Mouse (Mus musculus): ENCODE results near the gene Yrdc.

Gene Yrdc

DNA sequence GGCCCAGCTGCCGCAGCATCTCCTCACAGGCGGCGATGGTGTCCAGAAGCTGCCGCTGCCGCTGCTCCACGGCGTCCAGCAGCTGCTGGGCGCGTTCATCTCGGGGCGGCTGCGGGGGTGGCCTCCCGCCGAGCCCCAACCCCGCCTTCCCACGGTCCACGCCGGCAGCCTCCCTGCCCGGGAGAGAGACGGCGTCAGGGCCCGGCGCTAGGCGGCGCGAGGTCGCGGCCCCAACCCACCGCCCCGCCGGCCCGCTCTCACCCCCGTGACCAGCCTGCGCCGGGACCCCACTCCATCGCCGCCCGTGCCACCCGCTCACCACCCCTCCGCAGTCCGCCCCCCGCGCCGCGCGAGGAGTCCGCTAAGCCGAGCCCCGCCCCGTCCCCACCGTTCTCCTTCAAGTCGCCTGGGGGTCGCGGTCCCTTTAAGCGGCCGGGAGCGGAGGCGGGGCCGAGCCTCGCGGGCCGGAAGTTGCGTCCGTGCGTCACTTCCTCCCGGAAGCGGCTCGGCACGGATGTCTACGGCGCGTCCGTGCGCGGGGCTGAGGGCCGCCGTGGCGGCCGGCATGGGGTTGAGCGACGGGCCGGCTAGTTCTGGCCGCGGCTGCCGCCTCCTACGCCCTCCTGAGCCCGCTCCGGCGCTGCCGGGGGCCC is at the start of gene Yrdc:
Gene Yrdc, plus strand, starts transcription at position 419 of the 653 bp plus-strand sequence.
- peak; percentile 90 to 92 for DNase-seq (ENCODE audit: low spot score in 2 of 2)

DNA sequence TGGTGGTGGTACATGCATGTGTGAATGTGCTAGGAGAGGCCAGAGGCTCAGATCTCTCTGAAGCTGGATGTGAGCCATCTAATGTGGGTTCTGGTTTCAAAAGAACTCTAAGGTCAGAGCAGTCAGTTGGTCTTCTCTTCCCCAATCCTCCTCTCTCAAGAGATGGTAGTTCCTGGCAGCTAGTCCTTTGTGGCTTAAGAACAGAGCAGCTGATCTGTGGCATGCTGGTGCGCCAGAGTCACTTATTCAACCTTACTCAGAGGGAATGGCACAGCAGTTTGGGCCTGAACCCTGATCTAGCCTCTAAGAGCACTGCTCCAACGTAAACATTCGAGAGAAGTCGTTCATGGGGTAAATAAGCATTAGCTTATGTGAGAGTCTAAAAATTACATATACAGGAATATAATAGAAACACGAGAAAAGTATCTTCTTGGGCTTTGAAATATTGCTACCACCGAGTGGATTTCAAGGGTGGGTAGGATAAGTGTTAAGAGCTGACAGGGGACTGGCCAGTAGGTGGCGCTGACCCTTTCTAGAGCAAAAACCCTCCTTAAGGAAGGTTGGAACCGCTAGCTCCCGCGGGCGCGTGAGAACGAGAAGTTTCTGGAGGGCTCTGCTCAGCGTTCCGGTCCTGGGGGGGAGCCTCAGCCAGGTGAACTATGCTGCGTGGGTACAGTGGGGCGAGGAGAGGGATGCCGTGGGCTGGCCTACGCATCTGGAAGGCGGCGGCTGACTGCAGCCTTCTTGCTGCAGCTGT is 48.7 kb upstream of the Yrdc start, which contains the start of gene Mtf1:
Gene Mtf1, plus strand, starts transcription at position 553 of the 757 bp plus-strand sequence.
- peak; percentile 79 to 91 for DNase-seq (ENCODE audit: low spot score in 2 of 2)

DNA sequence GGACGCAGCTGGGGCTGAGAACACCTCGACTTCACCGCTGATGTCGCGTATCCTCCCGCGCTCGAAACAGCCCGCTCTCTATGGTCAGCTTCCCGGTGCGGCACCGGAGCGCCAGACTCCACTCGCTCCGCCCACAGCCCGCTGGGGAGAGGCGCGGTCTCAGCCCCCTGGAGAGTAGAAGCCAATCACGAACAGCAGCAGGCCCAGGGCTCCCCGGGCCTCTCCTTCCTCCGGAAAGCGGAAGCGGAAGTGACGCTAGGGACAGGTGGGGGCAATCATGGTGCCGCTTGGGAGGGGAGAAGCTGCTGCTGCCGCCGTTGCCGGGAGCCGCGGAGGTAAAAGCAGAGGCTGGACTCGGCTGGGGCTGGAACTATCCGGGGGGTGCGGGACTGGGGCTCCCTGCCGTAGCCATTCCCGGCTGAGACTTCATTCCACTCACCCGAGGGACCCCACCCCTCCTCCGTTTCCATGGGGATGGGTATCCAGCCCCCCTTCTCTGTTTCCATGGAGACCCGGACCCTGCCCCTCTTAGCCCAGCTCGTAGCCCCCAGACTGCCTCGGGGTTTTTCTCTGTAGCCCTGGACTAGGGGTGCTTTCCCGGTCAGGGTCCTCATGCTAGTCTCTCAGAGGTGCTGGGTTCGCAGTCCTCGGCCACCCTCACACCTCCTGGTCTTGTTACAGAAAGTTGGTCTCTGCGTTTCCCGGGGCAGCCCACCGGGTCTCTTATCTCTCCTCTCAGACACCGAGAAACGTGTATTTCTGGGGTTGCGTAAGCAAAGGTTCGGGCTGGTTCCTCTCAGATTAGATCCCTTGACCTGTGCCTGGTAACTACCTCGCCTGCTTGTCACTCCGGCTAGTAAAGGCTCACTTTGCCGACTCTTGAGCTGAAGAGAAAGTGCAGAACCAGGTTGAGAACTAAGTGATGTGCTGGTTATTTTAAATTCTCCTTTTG is 47.9 kb upstream of the Yrdc start:
- DNase-seq (ENCODE audit: low spot score in 2 of 2) = peak; percentile 97 to 98

DNA sequence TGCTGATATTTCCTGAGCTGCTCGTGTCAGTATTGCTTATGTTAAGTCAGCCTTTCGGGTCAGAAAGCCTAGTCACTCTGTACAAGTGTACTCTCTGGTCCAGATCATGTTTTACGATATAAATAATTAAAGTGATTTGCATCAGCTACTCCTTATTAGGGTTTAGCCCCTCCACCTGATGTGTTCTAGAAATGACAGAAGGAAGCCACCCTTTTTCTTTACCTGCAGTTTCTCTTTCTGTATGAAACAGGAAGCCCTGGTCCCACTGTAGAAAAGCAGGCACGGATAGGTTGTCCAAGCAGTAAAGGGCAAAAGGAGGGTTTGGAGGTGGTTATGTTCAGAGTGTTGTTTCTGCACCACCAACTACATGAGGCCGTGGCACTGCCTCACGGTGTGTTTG is 47.1 kb upstream of the Yrdc start:
- no peak for DNase-seq (ENCODE audit: low spot score in 2 of 2)

DNA sequence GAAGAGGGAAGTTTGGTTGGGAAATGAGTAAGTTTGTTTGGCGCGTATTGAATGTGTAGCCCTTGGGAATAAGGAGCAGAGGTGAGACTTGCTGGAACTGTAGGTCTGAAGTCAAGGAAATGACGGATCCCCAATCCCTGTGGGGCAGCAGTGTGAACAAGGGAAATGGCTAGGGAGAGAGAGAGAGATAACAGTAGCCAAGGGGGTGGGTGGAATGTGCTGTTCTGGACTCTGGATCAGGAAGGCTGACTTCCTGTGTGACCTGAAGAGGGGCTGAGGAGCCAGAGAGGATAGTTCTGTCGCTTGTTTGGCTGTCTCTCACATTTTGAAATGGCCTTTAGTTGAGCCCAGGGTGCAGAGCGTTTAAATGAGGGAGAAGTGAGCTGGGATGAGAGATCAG is 42.0 kb upstream of the Yrdc start:
- DNase-seq (ENCODE audit: low spot score in 2 of 2) = no peak

DNA sequence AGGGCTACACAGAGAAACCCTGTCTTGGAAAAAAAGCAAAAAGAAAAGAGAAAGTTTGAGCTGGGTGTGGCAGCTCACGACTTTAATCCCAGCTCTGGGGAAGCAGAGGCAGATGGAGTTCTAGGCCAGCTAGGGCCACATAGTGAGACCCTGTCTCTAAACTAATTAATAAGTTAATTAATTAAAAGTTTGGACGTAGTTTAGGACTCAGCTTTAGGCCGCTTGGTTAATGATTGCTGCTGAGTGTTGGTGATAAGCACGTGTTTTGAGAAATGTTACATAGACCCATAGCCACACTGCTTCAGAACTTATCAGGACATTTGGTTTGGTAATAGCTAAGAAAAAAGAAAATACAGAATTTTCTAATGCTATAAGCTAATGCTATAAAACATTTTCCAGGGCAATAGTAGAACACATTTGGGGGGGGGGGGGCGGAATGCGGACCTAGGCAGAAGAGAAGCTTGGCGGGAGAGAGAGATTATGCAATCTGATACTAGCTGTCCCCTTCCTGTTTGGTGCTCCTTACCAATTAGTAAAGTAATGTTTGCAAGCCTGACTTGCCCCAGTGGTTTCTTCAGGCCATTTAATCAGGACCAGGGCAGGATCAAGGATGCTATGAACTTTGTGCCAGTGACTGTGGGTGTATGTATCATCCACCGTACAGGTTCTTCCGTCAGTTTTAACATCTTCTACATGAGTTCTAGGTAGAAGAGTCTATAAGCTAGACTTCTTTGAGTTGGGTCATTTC is 41.2 kb upstream of the Yrdc start:
- DNase-seq (ENCODE audit: low spot score in 2 of 2) = no peak

DNA sequence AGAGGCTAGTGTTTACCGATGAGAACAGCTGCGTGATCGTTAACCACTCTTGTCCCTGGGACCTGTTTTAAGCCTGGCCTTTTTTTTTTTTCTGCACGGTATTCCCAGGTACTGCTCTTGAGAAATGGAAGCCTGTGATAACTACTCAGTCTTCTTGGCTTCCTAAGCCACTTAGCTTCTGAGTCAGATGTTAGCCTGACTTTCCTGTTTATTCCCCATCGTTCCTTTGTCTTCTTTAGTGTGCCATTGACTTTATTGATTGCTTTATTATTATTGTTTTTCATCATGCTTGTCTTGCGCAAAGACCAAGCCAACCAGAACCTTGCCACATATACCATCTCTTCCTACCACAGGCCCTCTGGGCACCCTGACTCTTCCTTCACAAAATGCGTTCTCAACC is 40.4 kb upstream of the Yrdc start:
- no peak for DNase-seq (ENCODE audit: low spot score in 2 of 2)

DNA sequence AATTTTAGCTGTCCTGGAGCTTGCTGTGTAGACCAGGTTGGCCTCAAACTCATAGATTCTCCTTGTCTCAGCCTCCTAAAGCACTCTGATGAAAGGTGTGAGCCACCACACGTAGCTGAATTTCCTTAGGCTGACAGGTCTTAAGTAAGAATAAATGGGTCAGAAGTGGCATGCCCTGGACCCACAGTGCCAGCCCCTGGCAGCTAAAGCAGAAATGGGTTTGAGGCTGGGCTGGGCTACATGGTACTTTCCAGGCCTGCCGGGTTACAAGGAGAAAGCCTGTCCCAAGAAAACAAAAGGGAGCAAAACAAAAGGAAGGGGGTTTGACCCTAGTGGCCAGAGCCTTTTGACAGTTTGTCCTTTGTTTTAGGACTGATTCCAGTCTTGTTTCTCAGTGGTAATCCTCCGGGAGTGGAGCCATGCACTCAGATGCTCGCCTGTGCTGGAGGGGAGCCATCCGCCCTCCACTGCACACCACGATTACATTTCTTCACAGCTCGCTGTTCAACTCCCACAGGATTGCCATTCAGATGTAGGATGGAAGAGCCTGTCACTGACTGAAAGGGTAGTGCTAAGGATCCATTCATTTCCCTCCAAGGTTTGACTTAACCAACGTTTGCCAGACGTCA is 39.0 kb upstream of the Yrdc start:
- DNase-seq (ENCODE audit: low spot score in 2 of 2) = no peak

DNA sequence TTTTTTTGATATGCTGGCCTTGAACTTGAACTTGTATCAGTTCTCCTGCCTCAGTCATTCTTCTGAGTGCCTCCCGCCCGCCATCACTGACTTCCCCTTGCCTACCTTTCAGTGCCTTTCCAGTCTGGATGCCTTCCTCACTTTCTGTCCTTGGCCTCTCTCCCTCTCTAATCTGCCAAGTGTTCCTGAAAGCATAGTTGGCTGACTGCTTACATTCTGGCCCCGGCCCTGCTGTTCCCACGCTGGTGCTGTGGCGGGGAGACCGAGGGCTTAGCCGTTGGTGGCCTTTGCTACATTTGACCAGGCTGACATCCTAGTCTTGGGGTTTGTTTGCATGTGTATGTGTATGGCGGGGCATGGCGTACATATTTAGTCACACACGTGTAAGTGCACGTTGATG is 34.6 kb upstream of the Yrdc start:
- DNase-seq (ENCODE audit: low spot score in 2 of 2) = no peak

DNA sequence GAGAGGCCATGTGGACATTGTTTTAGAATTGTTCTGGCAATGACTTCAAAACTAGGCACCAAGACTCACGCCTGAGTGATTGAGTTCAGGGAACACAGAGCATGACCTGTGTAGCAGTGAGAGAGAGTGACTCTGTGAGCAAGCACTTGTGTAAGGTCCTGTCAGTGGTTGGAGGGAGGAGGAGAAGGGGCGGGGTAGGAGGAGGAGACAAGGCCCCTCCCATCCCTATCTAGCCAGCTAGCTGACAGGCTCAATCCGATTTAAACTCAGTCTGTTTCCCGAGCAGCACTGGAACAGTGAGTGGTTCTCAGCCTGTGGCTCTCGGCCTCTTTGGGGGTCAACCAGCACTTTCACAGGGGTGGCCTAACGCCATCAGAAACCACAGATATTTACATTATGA is 32.7 kb upstream of the Yrdc start:
- DNase-seq (ENCODE audit: low spot score in 2 of 2) = no peak

DNA sequence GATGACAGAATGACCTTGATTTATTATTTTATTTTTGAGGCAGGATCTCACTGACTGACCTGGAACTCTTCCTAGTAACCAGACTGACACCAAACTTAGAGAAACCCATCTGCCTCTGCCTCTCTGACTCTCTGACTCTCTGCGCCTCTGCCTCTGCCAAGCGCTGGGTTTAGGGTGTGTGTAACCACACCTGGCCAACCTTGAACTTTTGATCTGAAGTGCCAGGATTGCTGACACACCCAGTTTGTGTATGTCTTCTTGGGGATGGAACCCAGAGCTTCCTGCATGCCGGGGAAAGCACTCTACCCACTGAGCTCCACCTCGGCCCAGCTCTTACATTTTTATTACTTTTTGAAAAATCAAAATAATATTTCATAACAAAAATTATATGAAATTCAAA is 31.6 kb upstream of the Yrdc start:
- DNase-seq (ENCODE audit: low spot score in 2 of 2) = no peak

DNA sequence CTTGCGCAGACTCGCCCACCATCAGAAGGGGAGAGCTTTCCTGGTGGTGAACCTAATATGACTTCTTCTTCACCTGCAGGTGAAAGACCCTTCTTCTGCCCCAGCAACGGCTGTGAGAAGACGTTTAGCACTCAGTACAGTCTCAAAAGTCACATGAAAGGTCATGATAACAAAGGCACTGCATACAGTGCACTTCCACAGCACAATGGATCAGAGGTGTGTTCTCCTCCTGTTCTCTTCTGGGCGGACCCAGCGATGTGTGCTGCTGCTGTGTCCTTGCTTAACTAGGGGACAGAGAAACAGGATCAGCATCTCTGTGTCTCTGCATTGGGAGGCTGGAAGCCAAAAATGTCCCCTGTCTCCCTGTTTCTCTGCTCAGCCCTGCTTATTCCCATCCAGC is 25.5 kb upstream of the Yrdc start:
- no peak for DNase-seq (ENCODE audit: low spot score in 2 of 2)

DNA sequence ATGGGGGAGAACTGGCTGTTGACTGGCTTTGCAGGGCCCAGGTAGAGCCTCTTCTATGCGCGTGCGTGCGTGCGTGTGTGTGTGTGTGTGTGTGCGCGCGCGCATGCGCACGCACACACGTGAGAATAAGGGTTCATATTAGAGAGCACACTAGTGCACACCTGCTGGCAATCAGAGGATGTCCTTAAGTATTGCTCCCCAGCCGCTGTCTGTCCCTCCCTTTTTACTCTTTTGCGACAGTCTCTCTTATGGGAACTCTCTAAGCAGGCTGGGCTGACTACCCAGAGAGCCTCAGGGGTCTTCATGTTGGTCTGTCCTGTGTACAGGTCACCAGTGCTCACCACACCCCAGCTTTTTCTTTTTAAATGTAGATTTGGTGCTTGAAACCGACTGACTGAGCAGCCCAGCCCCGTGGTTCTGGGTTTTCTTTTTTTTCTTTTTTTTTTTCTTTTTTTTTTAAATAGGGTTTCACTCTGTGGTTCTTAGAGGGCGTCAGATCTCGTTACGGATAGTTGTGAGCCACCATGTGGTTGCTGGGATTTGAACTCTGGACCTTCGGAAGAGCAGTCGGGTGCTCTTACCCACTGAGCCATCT is 25.0 kb upstream of the Yrdc start:
- no peak for DNase-seq (ENCODE audit: low spot score in 2 of 2)

DNA sequence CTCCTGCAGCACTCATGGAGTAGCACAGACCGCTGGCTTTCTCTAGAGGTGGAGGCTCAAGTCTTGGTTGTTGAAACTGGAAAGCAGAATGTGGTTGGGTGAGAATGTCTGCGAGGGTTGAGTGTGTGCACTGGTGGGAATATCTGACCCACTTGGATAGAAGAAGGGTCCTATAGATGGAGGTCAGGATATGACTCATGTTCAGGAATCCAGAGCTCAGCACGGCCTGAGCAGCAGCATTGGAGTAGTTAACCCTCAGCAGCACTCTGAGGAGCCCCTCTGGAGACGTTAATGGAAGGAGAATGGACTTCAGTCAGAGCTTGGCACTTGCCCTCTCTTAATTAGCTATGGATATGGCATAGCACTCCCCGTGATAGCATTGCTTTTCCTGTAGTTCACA is 20.8 kb upstream of the Yrdc start:
- DNase-seq (ENCODE audit: low spot score in 2 of 2) = no peak

DNA sequence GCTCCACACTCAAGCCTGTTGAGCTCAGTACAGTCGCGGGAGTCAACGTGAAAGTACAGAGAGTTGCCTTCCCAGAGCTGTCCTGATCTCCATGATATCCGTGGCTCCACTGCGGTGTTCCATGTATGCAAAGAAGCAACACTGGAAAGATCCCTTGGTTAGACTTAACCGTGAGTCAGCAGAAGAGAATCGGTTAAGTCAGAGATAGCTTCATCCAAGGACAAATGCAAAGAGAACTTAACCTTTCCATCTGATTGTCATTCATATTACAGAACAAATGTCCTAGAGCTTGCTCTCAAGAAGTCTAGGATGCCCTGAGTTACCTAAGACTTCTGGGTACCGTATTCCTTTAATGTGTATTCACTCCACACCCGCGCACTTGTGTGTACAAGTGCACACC is 17.7 kb upstream of the Yrdc start:
- no peak for DNase-seq (ENCODE audit: low spot score in 2 of 2)

DNA sequence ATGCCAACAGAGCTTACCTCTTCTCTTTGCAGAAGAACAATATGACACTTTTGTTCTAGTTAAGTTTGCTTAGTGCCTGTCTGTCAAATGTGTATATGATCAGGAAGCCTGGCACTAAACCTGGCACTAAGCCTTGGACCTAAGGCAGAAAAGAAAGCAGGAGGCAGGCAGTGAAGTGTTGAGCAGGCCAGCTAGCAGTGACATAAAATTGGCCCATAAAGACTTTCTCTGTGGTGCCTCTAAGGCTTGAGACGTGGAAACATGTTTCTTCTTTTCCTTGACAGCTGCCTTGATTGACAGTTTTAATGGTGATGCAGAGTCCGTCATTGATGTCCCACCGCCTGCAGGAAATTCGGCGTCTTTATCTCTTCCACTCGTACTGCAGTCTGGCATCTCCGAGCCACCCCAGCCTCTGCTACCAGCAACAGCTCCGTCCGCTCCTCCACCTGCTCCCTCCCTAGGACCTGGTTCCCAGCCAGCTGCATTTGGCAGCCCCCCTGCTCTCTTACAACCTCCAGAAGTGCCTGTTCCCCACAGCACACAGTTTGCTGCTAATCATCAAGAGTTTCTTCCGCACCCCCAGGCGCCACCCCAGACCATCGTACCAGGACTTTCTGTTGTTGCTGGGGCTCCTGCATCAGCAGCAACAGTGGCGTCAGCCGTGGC is 12.3 kb upstream of the Yrdc start:
- no peak for DNase-seq (ENCODE audit: low spot score in 2 of 2)

DNA sequence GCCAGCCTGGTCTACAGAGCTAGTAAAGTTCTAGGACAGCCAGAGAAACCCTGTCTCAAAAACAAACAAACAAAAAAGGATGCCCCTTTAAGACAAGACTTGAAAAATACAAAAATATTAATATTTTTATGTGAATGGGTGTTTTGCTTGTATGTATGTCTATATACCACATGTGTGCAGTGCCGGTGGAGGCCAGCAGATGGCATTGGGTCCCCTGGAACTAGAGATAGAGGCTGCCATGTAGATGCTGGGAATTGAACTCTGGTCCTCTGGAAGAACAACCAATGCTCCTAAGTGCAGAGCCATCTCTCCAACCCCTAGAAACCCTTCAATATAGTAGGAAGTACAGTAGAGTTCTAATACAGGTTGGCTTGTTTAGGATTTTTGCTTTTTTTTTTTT is 9.5 kb upstream of the Yrdc start:
- no peak for DNase-seq (ENCODE audit: low spot score in 2 of 2)

DNA sequence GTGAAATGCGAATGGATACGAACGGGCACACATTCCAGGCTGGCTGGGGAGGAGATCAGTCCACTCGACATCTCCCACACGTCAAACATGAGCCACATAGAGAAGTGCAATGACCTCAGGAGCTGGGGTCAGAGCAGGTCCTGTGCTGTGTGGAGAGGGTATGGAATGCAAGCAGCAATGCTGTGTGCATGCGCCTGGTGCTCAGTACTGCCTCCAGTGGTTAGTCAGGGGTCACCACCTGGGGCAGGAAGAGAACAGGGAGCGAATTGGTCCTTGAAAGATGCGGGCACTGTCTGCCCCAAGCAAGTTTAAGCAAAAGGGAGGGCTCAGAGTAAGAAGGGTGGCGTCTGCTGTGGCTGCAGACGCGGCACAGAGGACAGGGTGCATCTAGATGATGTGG is 7.0 kb upstream of the Yrdc start:
- DNase-seq (ENCODE audit: low spot score in 2 of 2) = peak in 1 of 2 experiments; percentile 47

DNA sequence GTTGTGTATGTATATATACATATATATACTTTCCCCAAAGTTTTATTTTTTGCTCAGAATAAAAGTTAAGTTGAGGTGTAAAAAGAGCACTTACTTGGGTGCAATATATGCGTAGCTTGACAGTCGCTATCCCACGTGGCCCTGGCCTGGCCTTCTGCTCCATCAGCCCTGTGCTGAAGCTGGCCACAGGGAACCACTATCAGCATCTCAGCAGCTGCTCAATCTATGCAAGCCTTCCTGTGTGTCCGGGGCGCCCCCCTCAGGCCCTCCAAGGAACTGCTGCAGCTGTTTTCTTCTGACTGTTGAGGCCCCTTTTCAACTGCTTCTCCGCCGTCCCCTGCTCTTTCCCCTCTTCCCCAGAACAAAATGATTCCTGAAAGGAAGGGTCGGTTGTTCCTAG is 2.9 kb upstream of the Yrdc start:
- DNase-seq (ENCODE audit: low spot score in 2 of 2) = peak; percentile 60 to 78

DNA sequence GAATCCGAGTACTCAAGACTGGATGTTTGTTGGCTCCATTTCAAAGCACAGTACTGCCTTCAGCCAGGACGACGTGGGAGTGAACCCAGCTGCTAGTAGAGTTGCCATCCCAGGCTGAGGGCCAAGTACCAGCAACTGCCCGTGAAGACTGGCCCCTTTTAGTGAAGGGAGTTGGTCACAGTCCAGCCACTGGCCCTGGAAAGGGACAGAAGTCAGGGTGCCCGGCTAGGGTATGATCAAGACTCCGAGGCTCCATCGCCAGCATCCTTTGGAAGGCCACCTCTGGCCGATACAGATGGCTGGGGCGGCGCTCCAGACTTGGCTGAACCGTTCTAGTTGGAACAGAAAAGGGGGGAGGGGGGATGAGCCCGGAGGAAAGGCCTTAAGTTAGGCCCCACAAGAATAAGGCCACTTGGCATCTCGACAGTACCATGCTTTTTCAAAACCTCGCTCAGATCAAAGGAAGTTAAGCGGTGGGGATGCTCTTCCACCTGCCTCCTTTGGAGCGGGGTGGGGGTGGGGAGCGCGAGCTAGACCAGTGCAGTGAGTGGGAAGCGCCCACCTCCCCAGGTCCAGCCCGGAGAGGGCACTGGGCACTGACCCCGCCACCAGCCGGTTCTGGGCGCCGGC is 733 bp upstream of the Yrdc start:
- peak in 1 of 2 experiments; percentile 29 for DNase-seq (ENCODE audit: low spot score in 2 of 2)

Measured in thymus, postnatal 10 days (tissue).